Mouse (Mus musculus) limb, embryonic 11.5 days (tissue): ENCODE data around the gene Sync. TPM values are rescaled to one million over a fixed set of nuclear protein-coding genes. Genes with fewer than 3 reads are reported as not detected.

Experiments used
- ATAC-seq: fragments of 200-750 bp; cut with Nextera tagmentation; 2 replicates; pipeline ENCODE4 v1.8.0; 2017; ENCODE audit warnings: low read depth; ENCODE audit not compliant: insufficient number of reproducible peaks, low FRiP score, low TSS enrichment
- DNase-seq: peaks from one replicate; pipeline ENCODE4 v3.0.0-alpha.2; 2015; ENCODE audit warnings: low spot score
- H3K27ac ChIP-seq: fragments of 300-500 bp; sonication (generic); replicated peaks from 2 replicates; pipeline ENCODE4 v1.5.1; 2014; ENCODE audit warnings: low read depth, mild to moderate bottlenecking, low read length
- H3K27me3 ChIP-seq: fragments of 300-500 bp; sonication (generic); 2 replicates; pipeline ENCODE4 v1.6.1; 2014; ENCODE audit warnings: mild to moderate bottlenecking, low read length, mixed read lengths; ENCODE audit not compliant: control insufficient read depth, insufficient read depth
- H3K36me3 ChIP-seq: fragments of 300-500 bp; sonication (generic); 2 replicates; pipeline ENCODE4 v1.6.1; 2014; ENCODE audit warnings: mild to moderate bottlenecking, low read length, moderate library complexity, mixed read lengths; ENCODE audit not compliant: control insufficient read depth, insufficient read depth
- H3K4me1 ChIP-seq: fragments of 300-500 bp; sonication (generic); 2 replicates; pipeline ENCODE4 v1.6.1; 2014; ENCODE audit warnings: low read length, mixed read lengths; ENCODE audit not compliant: control insufficient read depth, insufficient read depth
- H3K4me2 ChIP-seq: fragments of 300-500 bp; sonication (generic); 2 replicates; pipeline ENCODE4 v1.6.1; 2014; ENCODE audit warnings: low read depth, mild to moderate bottlenecking, moderate library complexity; ENCODE audit not compliant: severe bottlenecking
- H3K4me3 ChIP-seq: fragments of 300-500 bp; sonication (generic); 2 replicates; pipeline ENCODE4 v1.5.1; 2014; ENCODE audit warnings: low read depth, low read length
- H3K9ac ChIP-seq: fragments of 300-500 bp; sonication (generic); 2 replicates; pipeline ENCODE4 v1.6.1; 2014; ENCODE audit warnings: mild to moderate bottlenecking, low read length
- H3K9me3 ChIP-seq: fragments of 300-500 bp; sonication (generic); 2 replicates; pipeline ENCODE4 v1.6.1; 2016; ENCODE audit warnings: low read length; ENCODE audit not compliant: control insufficient read depth
- WGBS: fragments of 180-500 bp; shearing (Covaris S2); extraction: QIAGEN DNeasy Blood & Tissue Kit; methylation state at CpG from one replicate; pipeline ENCODE4 v1.1.7; 2014; 5-methylcytosine and 5-hydroxymethylcytosine counted together
- polyA plus RNA-seq: library from polyadenylated mRNA; unstranded; fragments of >200 nt; fragmentation: Nextera tagmentation; extraction: Ambion mirVana; gene quantifications from 2 replicates; pipeline ENCODE4 v1.2.1, GENCODE M21; 2014

Gene Sync
- polyA plus RNA-seq, 1 experiment from 2014 or later = 0.59 TPM

GRCm38 (mm10) chr4:129268698-129269097 is 18.7 kb upstream of the Sync start:
- no peak overlapping the region for H3K4me2 ChIP-seq
- WGBS = 21% methylated on average over 1 of the region's 1 CpGs
- DNase-seq (no peak), ATAC-seq (no peak)
- H3K4me3 ChIP-seq = no peak overlapping the region
- H3K36me3 ChIP-seq = no peaks in the 10 kb centered on the region
- no peak overlapping the region for H3K9ac ChIP-seq
- H3K27ac ChIP-seq = no peak overlapping the region
- peaks cover 1% of the 10 kb centered on the region for H3K4me1 ChIP-seq
- no peaks in the 10 kb centered on the region for H3K9me3 ChIP-seq
- H3K27me3 ChIP-seq = no peaks in the 10 kb centered on the region

DNA sequence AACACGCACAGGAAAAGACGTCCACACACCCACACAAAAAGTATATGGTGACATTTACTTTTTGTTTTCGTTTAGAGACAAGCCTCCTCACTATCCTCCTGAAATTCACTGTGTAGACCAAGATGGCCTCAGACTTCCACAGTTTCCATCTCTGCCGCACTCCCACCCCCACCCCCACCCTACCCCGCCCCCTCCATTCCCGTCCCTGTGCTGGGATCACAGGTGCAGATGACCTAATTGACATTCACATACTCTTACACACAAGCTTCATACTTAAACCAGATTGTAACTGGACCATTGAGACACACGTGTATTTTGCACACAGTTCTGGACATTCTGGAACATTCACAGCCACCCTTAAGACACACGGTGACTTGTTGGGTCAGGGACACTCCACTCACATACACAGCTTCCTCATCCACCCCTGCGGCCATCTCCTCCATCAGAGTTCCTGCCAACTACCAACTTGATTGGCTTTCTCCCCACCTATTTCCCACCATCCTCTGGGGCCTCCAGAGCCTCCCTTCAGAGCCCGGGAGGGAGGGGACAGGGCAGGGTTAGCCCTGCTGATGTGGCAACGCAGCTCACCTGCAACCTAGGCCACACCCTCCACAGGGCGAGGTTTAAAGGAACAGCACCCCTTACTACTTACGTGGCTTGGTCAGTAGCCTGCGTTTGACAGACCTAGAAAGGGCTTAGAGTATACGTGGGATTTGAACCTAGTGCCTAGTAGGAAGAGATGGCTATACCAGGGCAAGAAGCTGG is 15.2 kb upstream of the Sync start:
- H3K9ac ChIP-seq = no peak overlapping the region
- no peak for DNase-seq
- no peaks in the 10 kb centered on the region for H3K27me3 ChIP-seq
- ATAC-seq = no peak
- no peaks in the 10 kb centered on the region for H3K4me1 ChIP-seq
- H3K36me3 ChIP-seq = no peaks in the 10 kb centered on the region
- 16% methylated on average over 15 of the region's 15 CpGs for WGBS
- no peaks in the 10 kb centered on the region for H3K9me3 ChIP-seq
- H3K4me3 ChIP-seq = no peak overlapping the region
- no peak overlapping the region for H3K4me2 ChIP-seq
- H3K27ac ChIP-seq = no peak overlapping the region

- no peak for ATAC-seq
- 43% methylated on average over 5 of the region's 5 CpGs for whole genome bisulfite sequencing
- no peak for DNase-seq
- H3K36me3 ChIP-seq = no peaks in the 10 kb centered on the region
- no peak overlapping the region for H3K4me2 ChIP-seq
- H3K4me3 ChIP-seq = no peak overlapping the region
- no peak overlapping the region for H3K27ac ChIP-seq
- no peaks in the 10 kb centered on the region for H3K9me3 ChIP-seq
- no peaks in the 10 kb centered on the region for H3K27me3 ChIP-seq
- no peaks in the 10 kb centered on the region for H3K4me1 ChIP-seq
- H3K9ac ChIP-seq = no peak overlapping the region
These were observed 14.7 kb upstream of the Sync start for GRCm38 (mm10) chr4:129272756-129273046.

DNA sequence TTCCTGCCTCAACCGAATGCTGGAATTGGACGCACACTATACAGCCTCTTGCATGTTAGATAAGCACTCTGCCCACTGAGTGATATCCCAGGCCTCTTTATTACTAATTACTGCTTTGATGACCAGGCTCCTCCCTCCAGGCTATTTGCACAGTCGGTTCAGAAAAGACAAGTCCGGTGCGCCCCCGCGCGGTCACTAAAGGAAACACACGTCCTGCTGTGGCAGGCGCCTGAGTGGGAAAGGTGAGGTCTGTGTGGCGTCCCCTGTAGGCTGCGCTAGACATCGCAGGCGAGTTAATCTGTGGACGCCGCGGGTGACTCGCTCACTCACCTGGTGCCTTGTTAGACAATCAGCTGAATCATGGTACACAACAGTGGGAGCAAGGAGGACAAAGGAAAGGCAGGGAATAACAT is 11.0 kb upstream of the Sync start:
- H3K4me2 ChIP-seq = no peak overlapping the region
- 1% methylated on average over 18 of the region's 18 CpGs for WGBS

GRCm38 (mm10) chr4:129282786-129283185 is 4.6 kb upstream of the Sync start:
- 81% methylated on average over 5 of the region's 5 CpGs for WGBS
- Histone ChIP-seq H3K4me1 (peaks cover 8% of the 10 kb centered on the region; the same call in 1 of the 2 replicates), H3K36me3 (no peaks in the 10 kb centered on the region), H3K4me2 (no peak overlapping the region), H3K9ac (no peak overlapping the region), H3K4me3 (no peak overlapping the region), H3K27me3 (peaks cover 16% of the 10 kb centered on the region), H3K27ac (no peak overlapping the region), H3K9me3 (no peaks in the 10 kb centered on the region)
- ATAC-seq (no peak), DNase-seq (no peak)

More for the DNA sequence above, 11.0 kb upstream of the Sync start:
- no peak overlapping the region for H3K27ac ChIP-seq
- no peaks in the 10 kb centered on the region for H3K4me1 ChIP-seq
- H3K36me3 ChIP-seq = no peaks in the 10 kb centered on the region
- no peaks in the 10 kb centered on the region for H3K9me3 ChIP-seq
- H3K27me3 ChIP-seq = no peaks in the 10 kb centered on the region
- H3K4me3 ChIP-seq = no peak overlapping the region
- peak; percentile 96 for DNase-seq
- no peak overlapping the region for H3K9ac ChIP-seq
- ATAC-seq = no peak

- H3K9ac ChIP-seq = no peak overlapping the region
- H3K9me3 ChIP-seq = no peaks in the 10 kb centered on the region
- H3K4me1 ChIP-seq = peaks cover 8% of the 10 kb centered on the region; the same call in 1 of the 2 replicates
- WGBS = 89% methylated on average over 5 of the region's 5 CpGs
- no peaks in the 10 kb centered on the region for H3K36me3 ChIP-seq
- no peak overlapping the region for H3K27ac ChIP-seq
- ATAC-seq (no peak), DNase-seq (no peak)
- no peak overlapping the region for H3K4me3 ChIP-seq
- no peak overlapping the region for H3K4me2 ChIP-seq
- peaks cover 16% of the 10 kb centered on the region for H3K27me3 ChIP-seq
These were observed 4.2 kb upstream of the Sync start for GRCm38 (mm10) chr4:129283226-129283625.

DNA sequence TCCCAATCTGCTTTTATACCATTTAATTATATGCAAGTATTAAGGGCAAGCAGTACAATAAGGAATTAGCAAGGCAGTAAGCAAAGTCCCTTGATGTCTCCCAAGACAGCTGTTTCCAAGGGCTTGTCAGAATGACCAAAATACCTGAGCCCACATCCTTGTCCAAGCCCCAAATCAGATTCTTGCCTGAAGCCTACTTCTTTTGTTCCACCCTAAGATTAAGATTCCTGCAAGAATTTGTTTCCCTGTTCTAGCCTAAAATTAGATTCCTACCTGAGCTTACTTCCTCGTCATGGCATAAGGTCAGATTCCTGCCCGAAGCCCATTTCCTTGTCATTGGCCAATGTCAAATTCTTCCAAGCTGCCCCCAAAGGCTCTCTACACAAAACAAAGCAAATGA is 2.7 kb upstream of the Sync start:
- Histone ChIP-seq H3K27me3 (peaks cover 16% of the 10 kb centered on the region), H3K27ac (no peak overlapping the region), H3K9me3 (no peaks in the 10 kb centered on the region), H3K36me3 (no peaks in the 10 kb centered on the region), H3K4me1 (peaks cover 8% of the 10 kb centered on the region; the same call in 1 of the 2 replicates), H3K4me2 (no peak overlapping the region), H3K4me3 (no peak overlapping the region), H3K9ac (no peak overlapping the region)
- DNase-seq = no peak
- WGBS = 90% methylated on average over 2 of the region's 2 CpGs
- no peak for ATAC-seq

DNA sequence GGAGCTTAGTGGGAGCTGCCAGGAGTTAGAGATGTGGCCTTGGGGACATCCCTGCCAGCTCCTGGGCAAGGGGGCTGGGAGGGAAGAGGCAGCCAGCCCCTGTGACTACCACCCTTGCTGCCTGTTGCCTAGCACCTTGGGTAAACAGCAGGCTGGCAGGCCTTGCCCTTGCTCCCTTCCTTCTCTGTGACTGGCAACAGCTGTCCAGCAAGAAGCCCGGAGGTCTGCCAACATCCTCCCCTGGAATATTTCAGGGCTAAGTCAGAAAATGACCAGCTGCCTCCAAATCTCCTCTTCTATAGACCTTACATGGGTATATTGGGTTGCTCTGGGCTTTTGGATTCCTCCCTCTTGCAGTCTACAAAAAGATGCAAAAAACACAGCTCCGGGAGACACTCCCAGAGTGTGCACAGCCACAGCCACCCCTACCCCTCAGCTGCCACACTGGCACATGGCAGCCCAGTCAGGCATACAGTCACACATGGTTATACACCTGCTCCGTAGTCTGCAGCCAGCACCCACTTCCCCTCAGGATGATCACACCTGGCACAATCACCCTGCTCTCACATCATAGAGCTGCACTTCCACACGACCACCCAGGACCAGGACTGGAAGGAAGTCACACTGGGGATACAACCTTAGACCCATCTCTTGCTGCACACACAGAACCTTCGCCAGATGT is 1.3 kb upstream of the Sync start:
- Histone ChIP-seq H3K4me2 (peak overlapping the region; percentile 95; the same call in 1 of the 2 replicates), H3K4me1 (peaks cover 8% of the 10 kb centered on the region; the same call in 1 of the 2 replicates)

More for the DNA sequence above, 1.3 kb upstream of the Sync start:
- ATAC-seq = 0 out of 2 replicates have a peak, but pooled peaks have one; percentile 28
- H3K9ac ChIP-seq = no peak overlapping the region
- H3K27ac ChIP-seq = no peak overlapping the region
- no peaks in the 10 kb centered on the region for H3K36me3 ChIP-seq
- 66% methylated on average over 5 of the region's 5 CpGs for WGBS
- H3K4me3 ChIP-seq = peak overlapping the region; percentile 45; the same call in 1 of the 2 replicates
- no peaks in the 10 kb centered on the region for H3K9me3 ChIP-seq
- H3K27me3 ChIP-seq = peaks cover 16% of the 10 kb centered on the region
- no peak for DNase-seq
